Mouse (Mus musculus) liver, postnatal 0 days (tissue): ENCODE measurements around the gene Alg2. TPM values are rescaled to one million over a fixed set of nuclear protein-coding genes. Genes with fewer than 3 reads are reported as not detected.

Source experiments
- ATAC-seq: fragments of 200-750 bp; cut with Nextera tagmentation; 2 replicates; pipeline ENCODE4 v1.8.0; 2017; ENCODE audit warnings: mild to moderate bottlenecking, moderate library complexity
- DNase-seq: peaks from one replicate; pipeline ENCODE4 v3.0.0-alpha.2; 2016
- H3K27ac ChIP-seq: fragments of 300-500 bp; sonication (generic); 2 replicates; pipeline ENCODE4 v1.5.1; 2014; ENCODE audit warnings: antibody characterized with exemption, moderate library complexity, mild to moderate bottlenecking, low read depth
- H3K27me3 ChIP-seq: fragments of 300-500 bp; sonication (generic); 2 replicates; pipeline ENCODE4 v1.6.1; 2014; ENCODE audit warnings: low read length, control low read depth, mixed read lengths; ENCODE audit not compliant: insufficient read depth
- H3K36me3 ChIP-seq: fragments of 300-500 bp; sonication (generic); replicated peaks from 2 replicates; pipeline ENCODE4 v1.6.1; 2014; ENCODE audit warnings: mild to moderate bottlenecking, control low read depth, low read length, moderate library complexity, mixed read lengths; ENCODE audit not compliant: insufficient read depth
- H3K4me1 ChIP-seq: fragments of 300-500 bp; sonication (generic); 2 replicates; pipeline ENCODE4 v1.6.1; 2014; ENCODE audit warnings: antibody characterized with exemption, mild to moderate bottlenecking, control low read depth; ENCODE audit not compliant: insufficient read depth
- H3K4me2 ChIP-seq: fragments of 300-500 bp; sonication (generic); 2 replicates; pipeline ENCODE4 v1.6.1; 2014; ENCODE audit warnings: low read depth, mild to moderate bottlenecking, low read length, moderate library complexity, mixed read lengths
- H3K4me3 ChIP-seq: fragments of 300-500 bp; sonication (generic); 2 replicates; pipeline ENCODE4 v1.5.1; 2014; ENCODE audit warnings: low read depth, low read length
- H3K9ac ChIP-seq: fragments of 300-500 bp; sonication (generic); replicated peaks from 2 replicates; pipeline ENCODE4 v1.6.1; 2014; ENCODE audit warnings: mild to moderate bottlenecking, moderate library complexity
- H3K9me3 ChIP-seq: fragments of 300-500 bp; sonication (generic); 2 replicates; pipeline ENCODE4 v1.6.1; 2016; ENCODE audit warnings: mild to moderate bottlenecking, control low read depth, low read length, mixed read lengths
- CTCF ChIP-seq: sonication (generic); IDR thresholded peaks from 2 replicates; pipeline ENCODE4 v1.5.1; 2016; ENCODE audit warnings: antibody characterized with exemption, low read depth
- EP300 ChIP-seq: IDR thresholded peaks from 2 replicates; pipeline ENCODE4 v1.6.1; 2016; ENCODE audit warnings: antibody characterized with exemption, low read depth, mild to moderate bottlenecking
- WGBS: fragments of 180-500 bp; shearing (Covaris S2); extraction: QIAGEN DNeasy Blood & Tissue Kit; methylation state at CpG from one replicate; pipeline ENCODE4 v1.1.7; 2014; ENCODE audit not compliant: insufficient replicate concordance; 5-methylcytosine and 5-hydroxymethylcytosine counted together
- polyA plus RNA-seq: library from polyadenylated mRNA; unstranded; fragments of >200 nt; fragmentation: Nextera tagmentation; extraction: Ambion mirVana; gene quantifications from 2 replicates; pipeline ENCODE4 v1.2.1, GENCODE M21; 2015

Gene Alg2
- polyA plus RNA-seq, 1 experiment from 2014 or later, result 8.7 TPM

GRCm38 (mm10) chr4:47438956-47439355 lies 35.2 kb downstream of the Alg2 start:
- no peak overlapping the region for H3K4me2 ChIP-seq
- H3K9ac ChIP-seq, result no peak overlapping the region
- 72% methylated on average over 6 of the region's 6 CpGs for WGBS
- H3K9me3 ChIP-seq, result no peaks in the 10 kb centered on the region
- no peak for ATAC-seq
- peaks cover 7% of the 10 kb centered on the region for H3K4me1 ChIP-seq
- H3K27ac ChIP-seq, result no peak overlapping the region
- H3K36me3 ChIP-seq, result no peaks in the 10 kb centered on the region
- H3K4me3 ChIP-seq, result no peak overlapping the region
- no peak for DNase-seq
- H3K27me3 ChIP-seq, result no peaks in the 10 kb centered on the region
- TF ChIP-seq EP300, result no peak
- TF ChIP-seq CTCF, result no peak

GRCm38 (mm10) chr4:47437365-47438340 lies 36.5 kb downstream of the Alg2 start:
- Histone ChIP-seq H3K27ac (no peak overlapping the region), H3K27me3 (no peaks in the 10 kb centered on the region), H3K4me1 (peaks cover 9% of the 10 kb centered on the region), H3K4me2 (peak overlapping the region; percentile 97), H3K36me3 (no peaks in the 10 kb centered on the region), H3K9ac (peak overlapping the region; percentile 51), H3K4me3 (peak overlapping the region; percentile 57), H3K9me3 (no peaks in the 10 kb centered on the region)
- WGBS, result 3% methylated on average over 33 of the region's 33 CpGs
- no peak for TF ChIP-seq EP300
- peak; percentile 94 for TF ChIP-seq CTCF
- DNase-seq (peak; percentile 82), ATAC-seq (peak; percentile 49)

- DNase-seq (peak; percentile 9), ATAC-seq (no peak)
- TF ChIP-seq EP300 (no peak), CTCF (no peak)
- no peak overlapping the region for H3K9ac ChIP-seq
- peaks cover 9% of the 10 kb centered on the region for H3K4me1 ChIP-seq
- WGBS, result 65% methylated on average over 28 of the region's 28 CpGs
- no peaks in the 10 kb centered on the region for H3K27me3 ChIP-seq
- H3K36me3 ChIP-seq, result no peaks in the 10 kb centered on the region
- H3K4me2 ChIP-seq, result no peak overlapping the region
- H3K4me3 ChIP-seq, result no peak overlapping the region
- H3K27ac ChIP-seq, result no peak overlapping the region
- no peaks in the 10 kb centered on the region for H3K9me3 ChIP-seq
Measured at GRCm38 (mm10) chr4:47435566-47436360, 38.4 kb downstream of the Alg2 start.

- TF ChIP-seq CTCF (no peak), EP300 (no peak)
- no peak overlapping the region for H3K4me2 ChIP-seq
- no peak for ATAC-seq
Measured at GRCm38 (mm10) chr4:47435131-47435530, 39.0 kb downstream of the Alg2 start.

GRCm38 (mm10) chr4:47432766-47433165 lies 41.4 kb downstream of the Alg2 start:
- ATAC-seq, result no peak
- WGBS, result 83% methylated on average over 7 of the region's 7 CpGs

More at GRCm38 (mm10) chr4:47435131-47435530, 39.0 kb downstream of the Alg2 start:
- Histone ChIP-seq H3K36me3 (no peaks in the 10 kb centered on the region), H3K4me1 (peaks cover 9% of the 10 kb centered on the region), H3K27me3 (no peaks in the 10 kb centered on the region), H3K9ac (no peak overlapping the region), H3K27ac (no peak overlapping the region), H3K4me3 (no peak overlapping the region), H3K9me3 (no peaks in the 10 kb centered on the region)
- WGBS, result 75% methylated on average over 12 of the region's 12 CpGs
- no peak for DNase-seq

GRCm38 (mm10) chr4:47431081-47431480 lies 43.1 kb downstream of the Alg2 start:
- H3K36me3 ChIP-seq, result no peaks in the 10 kb centered on the region
- no peak for TF ChIP-seq EP300
- TF ChIP-seq CTCF, result no peak
- no peak overlapping the region for H3K27ac ChIP-seq
- H3K9me3 ChIP-seq, result no peaks in the 10 kb centered on the region
- 71% methylated on average over 5 of the region's 5 CpGs for WGBS
- no peak overlapping the region for H3K9ac ChIP-seq
- no peak for DNase-seq
- ATAC-seq, result no peak
- no peaks in the 10 kb centered on the region for H3K27me3 ChIP-seq
- H3K4me3 ChIP-seq, result no peak overlapping the region
- H3K4me1 ChIP-seq, result peaks cover 2% of the 10 kb centered on the region; the same call in 1 of the 2 replicates
- H3K4me2 ChIP-seq, result no peak overlapping the region

More at GRCm38 (mm10) chr4:47432766-47433165, 41.4 kb downstream of the Alg2 start:
- TF ChIP-seq EP300, result no peak
- no peak for TF ChIP-seq CTCF
- DNase-seq, result no peak
- no peak overlapping the region for H3K9ac ChIP-seq
- no peaks in the 10 kb centered on the region for H3K27me3 ChIP-seq
- no peaks in the 10 kb centered on the region for H3K36me3 ChIP-seq
- H3K4me3 ChIP-seq, result no peak overlapping the region
- H3K4me2 ChIP-seq, result no peak overlapping the region
- H3K9me3 ChIP-seq, result no peaks in the 10 kb centered on the region
- peaks cover 9% of the 10 kb centered on the region for H3K4me1 ChIP-seq
- H3K27ac ChIP-seq, result no peak overlapping the region
